Mouse (Mus musculus): Measurements from ENCODE around the gene Rarb. TPM values are rescaled to one million over a fixed set of nuclear protein-coding genes. Genes with fewer than 3 reads are reported as not detected.
A peak's percentile ranks its signal among the peaks of the same experiment; 100 is the strongest.

Rarb gene
- 9.1 and 12.7 TPM in 2 replicates for polyA plus RNA-seq (2016; fragmentation: Nextera tagmentation; extraction: Ambion mirVana)

GRCm38 (mm10) chr14:16818602-16819250 is at the start of gene Rarb:
Rarb (minus strand) TSS chr14:16819156.
- no peak within 1 kb of the TSS for H3K27ac ChIP-seq
- peaks cover 10% of the 10 kb centered on the region for H3K4me1 ChIP-seq
- WGBS: 92% methylated on average over 4 of the region's 4 CpGs
- no peaks in the 10 kb centered on the region for H3K9me3 ChIP-seq
- no peaks in the 10 kb centered on the region for H3K36me3 ChIP-seq (replicated peaks)
- peak; percentile 33; the same call in 1 of the 2 replicates for ATAC-seq (ENCODE audit: low FRiP score)
- no peak within 1 kb of the TSS for H3K9ac ChIP-seq
- no peak within 1 kb of the TSS for H3K4me2 ChIP-seq
- H3K27me3 ChIP-seq: peaks cover 5% of the 10 kb centered on the region; the same call in 1 of the 2 replicates
- H3K4me3 ChIP-seq (replicated peaks): no peak within 1 kb of the TSS

- no peaks in the 10 kb centered on the region for H3K36me3 ChIP-seq (replicated peaks)
- WGBS: 74% methylated on average over 3 of the region's 3 CpGs
- no peak overlapping the region for H3K9ac ChIP-seq
- H3K4me2 ChIP-seq: no peak overlapping the region
- H3K27ac ChIP-seq: no peak overlapping the region
- H3K4me1 ChIP-seq: no peaks in the 10 kb centered on the region
- no peak overlapping the region for H3K4me3 ChIP-seq (replicated peaks)
- ATAC-seq (ENCODE audit: low FRiP score): no peak
- no peaks in the 10 kb centered on the region for H3K27me3 ChIP-seq
- no peaks in the 10 kb centered on the region for H3K9me3 ChIP-seq
Observed at GRCm38 (mm10) chr14:16842036-16842435, 23.1 kb upstream of the Rarb start.

GRCm38 (mm10) chr14:16841597-16841989 is 22.6 kb upstream of the Rarb start:
- H3K4me1 ChIP-seq: no peaks in the 10 kb centered on the region
- no peak overlapping the region for H3K9ac ChIP-seq
- 58% methylated on average over 6 of the region's 6 CpGs for WGBS
- H3K4me2 ChIP-seq: no peak overlapping the region
- H3K4me3 ChIP-seq (replicated peaks): no peak overlapping the region
- H3K36me3 ChIP-seq (replicated peaks): no peaks in the 10 kb centered on the region
- H3K9me3 ChIP-seq: no peaks in the 10 kb centered on the region
- H3K27ac ChIP-seq: no peak overlapping the region
- no peaks in the 10 kb centered on the region for H3K27me3 ChIP-seq
- 0 out of 2 replicates have a peak, but pooled peaks have one; percentile 33 for ATAC-seq (ENCODE audit: low FRiP score)

GRCm38 (mm10) chr14:16840951-16841596 is 22.1 kb upstream of the Rarb start:
- H3K36me3 ChIP-seq (replicated peaks): no peaks in the 10 kb centered on the region
- no peaks in the 10 kb centered on the region for H3K27me3 ChIP-seq
- no peak overlapping the region for H3K4me3 ChIP-seq (replicated peaks)
- no peaks in the 10 kb centered on the region for H3K4me1 ChIP-seq
- H3K4me2 ChIP-seq: no peak overlapping the region
- H3K9me3 ChIP-seq: no peaks in the 10 kb centered on the region
- H3K27ac ChIP-seq: no peak overlapping the region
- ATAC-seq (ENCODE audit: low FRiP score): no peak
- H3K9ac ChIP-seq: no peak overlapping the region
- 59% methylated on average over 8 of the region's 8 CpGs for WGBS

GRCm38 (mm10) chr14:16840135-16840534 is 21.2 kb upstream of the Rarb start:
- no peak overlapping the region for H3K4me2 ChIP-seq
- no peak overlapping the region for H3K9ac ChIP-seq
- no peaks in the 10 kb centered on the region for H3K9me3 ChIP-seq
- WGBS: 92% methylated on average over 2 of the region's 2 CpGs
- H3K27ac ChIP-seq: no peak overlapping the region
- no peak overlapping the region for H3K4me3 ChIP-seq (replicated peaks)
- no peak for ATAC-seq (ENCODE audit: low FRiP score)
- H3K4me1 ChIP-seq: no peaks in the 10 kb centered on the region
- no peaks in the 10 kb centered on the region for H3K27me3 ChIP-seq
- no peaks in the 10 kb centered on the region for H3K36me3 ChIP-seq (replicated peaks)

GRCm38 (mm10) chr14:16815096-16815741 is 3.7 kb downstream of the Rarb start:
- no peaks in the 10 kb centered on the region for H3K4me1 ChIP-seq
- no peak overlapping the region for H3K9ac ChIP-seq
- H3K27ac ChIP-seq: no peak overlapping the region
- no peaks in the 10 kb centered on the region for H3K9me3 ChIP-seq
- 79% methylated on average over 1 of the region's 1 CpGs for WGBS
- ATAC-seq (ENCODE audit: low FRiP score): no peak
- no peak overlapping the region for H3K4me3 ChIP-seq (replicated peaks)
- H3K36me3 ChIP-seq (replicated peaks): no peaks in the 10 kb centered on the region
- no peak overlapping the region for H3K4me2 ChIP-seq
- peaks cover 4% of the 10 kb centered on the region; the same call in 1 of the 2 replicates for H3K27me3 ChIP-seq

- H3K4me3 ChIP-seq (replicated peaks): no peak overlapping the region
- no peaks in the 10 kb centered on the region for H3K4me1 ChIP-seq
- H3K27me3 ChIP-seq: no peaks in the 10 kb centered on the region
- H3K9me3 ChIP-seq: no peaks in the 10 kb centered on the region
- H3K9ac ChIP-seq: no peak overlapping the region
- no peak overlapping the region for H3K27ac ChIP-seq
- no peak overlapping the region for H3K4me2 ChIP-seq
- WGBS: 87% methylated on average over 3 of the region's 3 CpGs
- H3K36me3 ChIP-seq (replicated peaks): no peaks in the 10 kb centered on the region
- ATAC-seq (ENCODE audit: low FRiP score): no peak
Observed at GRCm38 (mm10) chr14:16806155-16806554, 12.8 kb downstream of the Rarb start.

- no peak overlapping the region for H3K4me2 ChIP-seq
- no peaks in the 10 kb centered on the region for H3K9me3 ChIP-seq
- ATAC-seq (ENCODE audit: low FRiP score): no peak
- no peaks in the 10 kb centered on the region for H3K4me1 ChIP-seq
- H3K27ac ChIP-seq: no peak overlapping the region
- 77% methylated on average over 1 of the region's 1 CpGs for WGBS
- no peaks in the 10 kb centered on the region for H3K36me3 ChIP-seq (replicated peaks)
- H3K4me3 ChIP-seq (replicated peaks): no peak overlapping the region
- H3K27me3 ChIP-seq: no peaks in the 10 kb centered on the region
- no peak overlapping the region for H3K9ac ChIP-seq
Observed at GRCm38 (mm10) chr14:16790161-16790560, 28.8 kb downstream of the Rarb start.

- Histone ChIP-seq H3K4me3 (replicated peaks) (no peak overlapping the region), H3K4me1 (no peaks in the 10 kb centered on the region), H3K27ac (no peak overlapping the region), H3K9me3 (no peaks in the 10 kb centered on the region), H3K27me3 (no peaks in the 10 kb centered on the region), H3K36me3 (replicated peaks) (no peaks in the 10 kb centered on the region), H3K4me2 (no peak overlapping the region), H3K9ac (no peak overlapping the region)
- 90% methylated on average over 5 of the region's 5 CpGs for WGBS
- ATAC-seq (ENCODE audit: low FRiP score): no peak
Observed at GRCm38 (mm10) chr14:16781942-16782541, 36.9 kb downstream of the Rarb start.

GRCm38 (mm10) chr14:16776723-16777381 is 42.1 kb downstream of the Rarb start:
- no peak overlapping the region for H3K4me2 ChIP-seq
- no peaks in the 10 kb centered on the region for H3K27me3 ChIP-seq
- H3K9ac ChIP-seq: no peak overlapping the region
- no peak overlapping the region for H3K27ac ChIP-seq
- H3K4me3 ChIP-seq (replicated peaks): no peak overlapping the region
- H3K4me1 ChIP-seq: no peaks in the 10 kb centered on the region
- H3K9me3 ChIP-seq: no peaks in the 10 kb centered on the region
- WGBS: 89% methylated on average over 2 of the region's 2 CpGs
- H3K36me3 ChIP-seq (replicated peaks): no peaks in the 10 kb centered on the region
- no peak for ATAC-seq (ENCODE audit: low FRiP score)

GRCm38 (mm10) chr14:16772927-16773326 is 46.0 kb downstream of the Rarb start:
- Histone ChIP-seq H3K36me3 (replicated peaks) (no peaks in the 10 kb centered on the region), H3K4me3 (replicated peaks) (no peak overlapping the region), H3K4me1 (no peaks in the 10 kb centered on the region), H3K9ac (no peak overlapping the region), H3K9me3 (no peaks in the 10 kb centered on the region), H3K27me3 (no peaks in the 10 kb centered on the region), H3K27ac (no peak overlapping the region), H3K4me2 (no peak overlapping the region)
- 87% methylated on average over 3 of the region's 3 CpGs for WGBS
- ATAC-seq (ENCODE audit: low FRiP score): no peak

- Histone ChIP-seq H3K9me3 (no peaks in the 10 kb centered on the region), H3K27me3 (no peaks in the 10 kb centered on the region), H3K4me3 (replicated peaks) (no peak overlapping the region), H3K27ac (no peak overlapping the region), H3K9ac (no peak overlapping the region), H3K4me1 (no peaks in the 10 kb centered on the region), H3K4me2 (no peak overlapping the region), H3K36me3 (replicated peaks) (no peaks in the 10 kb centered on the region)
- no peak for ATAC-seq (ENCODE audit: low FRiP score)
- 82% methylated on average over 1 of the region's 1 CpGs for WGBS
Observed at GRCm38 (mm10) chr14:16765891-16766290, 53.1 kb downstream of the Rarb start.
